Mouse (Mus musculus) kidney, embryonic 16.5 days (tissue): ENCODE data around the gene Syne1. TPM values are rescaled to one million over a fixed set of nuclear protein-coding genes. Genes with fewer than 3 reads are reported as not detected.

Experiments used
- ATAC-seq: fragments of 200-750 bp; cut with Nextera tagmentation; 2 replicates; pipeline ENCODE4 v1.8.0; 2017; ENCODE audit warnings: moderate TSS enrichment; ENCODE audit not compliant: low FRiP score, low TSS enrichment
- H3K27ac ChIP-seq: fragments of 300-500 bp; sonication (generic); 2 replicates; pipeline ENCODE4 v1.5.1; 2014; ENCODE audit warnings: low read length
- H3K27me3 ChIP-seq: fragments of 300-500 bp; sonication (generic); 2 replicates; pipeline ENCODE4 v1.6.1; 2014; ENCODE audit warnings: low read length, control low read depth, mixed read lengths; ENCODE audit not compliant: insufficient read depth
- H3K36me3 ChIP-seq: fragments of 300-500 bp; sonication (generic); 2 replicates; pipeline ENCODE4 v1.6.1; 2014; ENCODE audit warnings: low read length, control low read depth, mixed read lengths; ENCODE audit not compliant: insufficient read depth
- H3K4me1 ChIP-seq: fragments of 300-500 bp; sonication (generic); 2 replicates; pipeline ENCODE4 v1.6.1; 2014; ENCODE audit warnings: low read length, control low read depth, mixed read lengths; ENCODE audit not compliant: insufficient read depth
- H3K4me2 ChIP-seq: fragments of 300-500 bp; sonication (generic); replicated peaks from 2 replicates; pipeline ENCODE4 v1.6.1; 2014; ENCODE audit warnings: low read depth, low read length
- H3K4me3 ChIP-seq: fragments of 300-500 bp; sonication (generic); 2 replicates; pipeline ENCODE4 v1.5.1; 2014; ENCODE audit warnings: mild to moderate bottlenecking, low read length
- H3K9ac ChIP-seq: fragments of 300-500 bp; sonication (generic); replicated peaks from 2 replicates; pipeline ENCODE4 v1.6.1; 2014; ENCODE audit warnings: low read length
- H3K9me3 ChIP-seq: fragments of 300-500 bp; sonication (generic); 2 replicates; pipeline ENCODE4 v1.6.1; 2016; ENCODE audit warnings: low read length, control low read depth
- WGBS: fragments of 180-500 bp; shearing (Covaris S2); extraction: QIAGEN DNeasy Blood & Tissue Kit; methylation state at CpG from one replicate; pipeline ENCODE4 v1.1.7; 2014; 5-methylcytosine and 5-hydroxymethylcytosine counted together
- polyA plus RNA-seq: library from polyadenylated mRNA; unstranded; fragments of >200 nt; fragmentation: Nextera tagmentation; extraction: Ambion mirVana; gene quantifications from 2 replicates; pipeline ENCODE4 v1.2.1, GENCODE M21; 2015

The Syne1 gene
- polyA plus RNA-seq, 1 experiment from 2014 or later = 5.2 TPM

DNA sequence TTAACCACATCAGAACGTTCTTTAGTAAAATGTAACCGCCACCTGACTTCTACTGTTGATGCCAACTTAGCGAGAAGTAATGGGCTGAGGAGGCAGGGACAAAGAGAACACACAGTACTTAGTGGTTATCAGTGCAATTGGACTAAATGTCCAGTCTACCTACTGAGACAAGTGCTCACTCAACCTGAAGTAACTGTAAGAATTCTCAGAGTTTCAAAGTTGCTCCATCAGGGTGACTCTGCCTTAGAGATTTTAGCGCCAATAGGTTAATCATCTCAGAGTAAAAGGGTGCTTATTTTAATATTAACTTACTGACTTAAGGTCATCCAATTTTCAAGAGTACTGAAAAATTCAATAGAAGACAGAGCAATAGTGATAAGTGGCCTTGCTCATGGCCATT lies 525.4 kb downstream of the Syne1 start:
- ATAC-seq = no peak
- Histone ChIP-seq H3K27me3 (no peaks in the 10 kb centered on the region), H3K4me3 (no peak overlapping the region), H3K9ac (no peak overlapping the region), H3K4me1 (no peaks in the 10 kb centered on the region), H3K4me2 (no peak overlapping the region), H3K36me3 (no peaks in the 10 kb centered on the region), H3K9me3 (no peaks in the 10 kb centered on the region), H3K27ac (no peak overlapping the region)
- 89% methylated on average over 4 of the region's 4 CpGs for WGBS

DNA sequence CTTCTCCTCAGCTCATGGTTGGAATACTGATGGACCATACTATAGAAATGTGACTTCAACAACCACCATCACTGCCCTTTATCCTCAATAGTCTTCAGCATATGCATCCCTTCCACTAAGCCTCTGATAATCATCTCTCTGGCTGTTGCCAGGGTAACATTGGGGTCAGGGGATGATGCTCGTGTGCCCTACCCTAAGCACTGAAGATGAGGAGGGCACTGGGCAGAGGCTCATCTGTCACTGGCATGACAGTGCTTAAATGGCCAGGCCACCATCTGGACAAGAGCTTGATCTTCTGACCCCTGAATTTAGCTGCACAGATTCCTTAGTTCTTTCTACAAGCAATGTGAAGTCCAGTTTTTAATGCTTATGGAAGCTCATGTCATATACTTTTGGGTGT lies 534.1 kb downstream of the Syne1 start:
- H3K4me2 ChIP-seq = no peak overlapping the region
- H3K36me3 ChIP-seq = no peaks in the 10 kb centered on the region
- H3K4me1 ChIP-seq = no peaks in the 10 kb centered on the region
- 38% methylated on average over 1 of the region's 1 CpGs for WGBS
- ATAC-seq = no peak
- no peak overlapping the region for H3K9ac ChIP-seq
- no peak overlapping the region for H3K27ac ChIP-seq
- H3K9me3 ChIP-seq = no peaks in the 10 kb centered on the region
- no peaks in the 10 kb centered on the region for H3K27me3 ChIP-seq
- H3K4me3 ChIP-seq = no peak overlapping the region

DNA sequence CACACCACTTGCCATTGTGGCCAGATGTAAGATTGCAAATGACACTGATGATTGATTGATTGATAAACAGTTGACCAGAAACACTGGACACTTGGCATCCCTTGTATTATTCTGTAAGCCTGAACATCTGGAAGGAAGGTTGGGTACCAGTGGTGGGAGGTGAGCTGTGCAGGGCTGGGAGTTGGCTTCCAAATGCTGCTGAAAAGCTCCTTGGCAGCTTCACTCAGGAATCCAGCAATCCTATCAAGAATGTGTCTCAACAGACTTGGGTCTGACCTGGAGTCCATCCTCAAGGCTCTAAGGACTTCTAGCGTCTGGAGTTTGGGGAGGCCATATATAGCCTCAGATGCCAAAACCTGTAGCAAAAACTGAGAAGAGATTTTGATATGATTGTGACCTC lies 536.3 kb downstream of the Syne1 start:
- no peak overlapping the region for H3K4me3 ChIP-seq
- no peak for ATAC-seq
- WGBS = 73% methylated on average over 1 of the region's 1 CpGs

DNA sequence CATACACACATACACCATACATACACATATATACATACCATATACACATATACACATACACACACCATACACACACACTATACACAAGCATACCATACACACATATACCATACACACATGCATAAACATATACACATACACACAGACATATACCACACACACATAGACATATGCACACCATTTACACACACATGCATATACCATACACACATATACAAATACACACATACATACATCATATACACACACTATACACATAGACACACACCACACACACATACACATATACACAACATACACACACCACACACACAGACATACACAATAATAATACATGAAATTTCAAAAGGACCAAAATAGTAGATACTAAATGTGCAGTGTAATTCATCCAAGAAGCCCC lies 539.3 kb downstream of the Syne1 start:
- Histone ChIP-seq H3K9me3 (no peaks in the 10 kb centered on the region), H3K4me1 (no peaks in the 10 kb centered on the region), H3K36me3 (no peaks in the 10 kb centered on the region), H3K4me3 (no peak overlapping the region), H3K9ac (no peak overlapping the region), H3K27ac (no peak overlapping the region), H3K27me3 (no peaks in the 10 kb centered on the region), H3K4me2 (no peak overlapping the region)
- ATAC-seq = no peak

More for the DNA sequence above, 536.3 kb downstream of the Syne1 start:
- Histone ChIP-seq H3K36me3 (no peaks in the 10 kb centered on the region), H3K9me3 (no peaks in the 10 kb centered on the region), H3K27ac (no peak overlapping the region), H3K9ac (no peak overlapping the region), H3K4me1 (no peaks in the 10 kb centered on the region), H3K4me2 (no peak overlapping the region), H3K27me3 (no peaks in the 10 kb centered on the region)

DNA sequence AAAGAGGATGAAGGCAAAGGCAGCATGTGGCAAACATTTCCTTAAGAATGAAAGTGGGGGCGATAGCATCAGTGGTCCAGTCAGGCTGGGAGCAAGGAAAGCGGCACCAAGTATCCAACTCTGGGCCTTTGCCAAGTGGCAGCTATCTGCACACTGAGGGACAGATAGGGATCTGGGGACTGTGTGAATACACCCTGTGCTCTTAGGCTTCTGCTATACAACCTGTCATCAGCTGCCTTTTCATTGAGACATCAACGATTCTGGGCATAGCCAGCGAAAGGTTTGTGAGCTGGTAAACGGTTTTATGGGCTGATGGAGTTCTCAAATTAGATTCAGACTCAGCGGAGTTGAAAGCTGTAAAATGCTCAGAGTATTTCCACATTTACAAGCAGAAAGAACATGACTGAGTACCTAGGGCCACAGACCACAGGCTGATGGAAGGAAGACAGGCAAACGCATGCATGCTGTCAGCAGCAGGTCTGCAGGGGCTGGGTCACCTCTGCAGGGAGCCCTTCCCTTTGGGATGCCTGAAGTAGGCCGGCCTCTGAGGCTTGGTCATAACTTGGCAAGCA lies 542.4 kb downstream of the Syne1 start:
- Histone ChIP-seq H3K4me1 (no peaks in the 10 kb centered on the region), H3K27me3 (no peaks in the 10 kb centered on the region), H3K4me2 (no peak overlapping the region), H3K36me3 (no peaks in the 10 kb centered on the region), H3K9ac (no peak overlapping the region), H3K27ac (no peak overlapping the region), H3K9me3 (no peaks in the 10 kb centered on the region), H3K4me3 (no peak overlapping the region)
- WGBS = 47% methylated on average over 8 of the region's 8 CpGs
- no peak for ATAC-seq

DNA sequence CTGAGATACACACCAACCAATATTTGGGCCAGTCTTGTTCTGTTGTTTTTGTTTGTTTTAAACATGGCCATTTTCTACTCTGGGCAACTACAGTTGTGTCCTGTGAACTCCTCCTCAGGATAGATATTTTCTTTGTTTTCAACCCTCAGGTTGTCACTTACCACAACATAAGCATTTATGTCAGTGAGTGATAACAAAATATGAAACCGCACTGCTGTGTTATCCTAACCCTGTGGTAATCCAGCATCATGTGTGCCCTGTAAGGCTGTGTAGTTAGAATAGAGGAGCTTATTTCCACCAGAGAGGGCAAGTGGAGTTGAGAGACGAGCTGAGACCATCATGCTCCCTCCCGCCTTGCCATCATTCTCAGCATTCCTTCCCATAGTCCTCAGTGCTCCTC lies 554.7 kb downstream of the Syne1 start:
- Histone ChIP-seq H3K36me3 (no peaks in the 10 kb centered on the region), H3K27ac (no peak overlapping the region), H3K9ac (no peak overlapping the region), H3K9me3 (no peaks in the 10 kb centered on the region), H3K4me2 (no peak overlapping the region), H3K4me1 (no peaks in the 10 kb centered on the region), H3K27me3 (no peaks in the 10 kb centered on the region), H3K4me3 (no peak overlapping the region)
- 87% methylated on average over 3 of the region's 3 CpGs for WGBS
- ATAC-seq = no peak

DNA sequence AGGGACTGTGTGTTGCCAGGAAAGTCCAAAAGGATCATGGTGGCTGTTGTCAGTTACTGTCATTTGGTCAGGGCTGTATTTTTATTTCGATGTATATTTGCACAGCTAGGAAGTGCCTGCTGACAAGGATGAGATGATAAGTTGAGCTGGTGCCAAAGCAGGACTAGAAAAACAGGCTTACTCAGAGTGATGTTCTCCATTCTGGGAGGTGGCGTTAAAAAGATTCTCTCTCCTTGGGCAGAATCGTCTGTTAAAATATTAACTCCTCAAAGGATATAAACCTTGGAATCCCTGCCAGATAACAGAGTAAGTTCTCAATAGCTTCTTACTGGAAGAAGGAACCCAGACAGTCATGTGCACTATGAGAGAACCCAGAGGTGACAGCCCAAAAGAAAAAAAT lies 557.5 kb downstream of the Syne1 start:
- Histone ChIP-seq H3K36me3 (no peaks in the 10 kb centered on the region), H3K4me1 (no peaks in the 10 kb centered on the region), H3K4me2 (no peak overlapping the region), H3K27me3 (no peaks in the 10 kb centered on the region), H3K9me3 (no peaks in the 10 kb centered on the region), H3K9ac (no peak overlapping the region), H3K4me3 (no peak overlapping the region), H3K27ac (no peak overlapping the region)
- ATAC-seq = no peak
- 71% methylated on average over 3 of the region's 3 CpGs for WGBS

DNA sequence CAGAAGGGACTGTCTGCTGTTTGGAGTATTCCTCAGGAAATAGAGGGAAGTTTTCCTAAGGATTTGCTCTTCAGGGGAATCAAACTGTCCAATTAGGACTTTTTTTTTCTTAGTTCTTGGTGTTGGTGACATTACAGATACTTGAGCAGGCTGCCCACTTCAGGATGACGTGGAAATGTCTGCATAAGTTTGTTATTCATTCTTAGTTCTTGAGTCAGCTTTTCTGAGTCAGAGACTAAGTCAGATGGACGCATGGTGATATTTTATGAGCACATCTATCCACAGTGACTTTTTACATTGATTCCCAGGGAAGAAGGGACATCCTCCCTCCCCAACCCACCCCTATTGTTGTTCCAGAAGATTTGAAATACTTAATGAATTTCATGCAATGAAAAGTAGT lies 567.4 kb downstream of the Syne1 start:
- H3K4me3 ChIP-seq = no peak overlapping the region
- H3K36me3 ChIP-seq = no peaks in the 10 kb centered on the region
- H3K4me1 ChIP-seq = no peaks in the 10 kb centered on the region
- no peak overlapping the region for H3K4me2 ChIP-seq
- H3K9ac ChIP-seq = no peak overlapping the region
- no peak for ATAC-seq
- no peaks in the 10 kb centered on the region for H3K27me3 ChIP-seq
- no peaks in the 10 kb centered on the region for H3K9me3 ChIP-seq
- 69% methylated on average over 2 of the region's 2 CpGs for WGBS
- H3K27ac ChIP-seq = no peak overlapping the region

DNA sequence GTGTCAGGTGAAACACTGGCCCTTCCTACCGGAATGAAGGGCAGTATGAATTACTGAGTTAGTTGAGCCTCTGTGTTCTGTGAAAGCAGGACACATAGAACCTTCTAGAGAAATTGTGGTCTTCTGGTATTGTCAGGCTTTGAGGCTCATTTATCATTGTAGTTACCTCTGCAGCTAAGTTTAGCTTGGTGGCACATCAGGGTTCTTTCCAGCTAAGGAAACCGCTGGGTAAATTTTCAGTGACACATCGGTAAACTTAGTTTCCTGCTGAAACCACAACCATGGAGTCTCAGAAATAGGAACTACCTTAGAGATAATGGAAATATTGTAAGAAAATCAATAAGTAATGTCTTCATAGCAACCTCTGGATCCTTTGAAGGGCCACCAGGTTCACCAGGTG lies 573.9 kb downstream of the Syne1 start:
- no peak for ATAC-seq
- 87% methylated on average over 3 of the region's 3 CpGs for WGBS
- no peak overlapping the region for H3K27ac ChIP-seq
- no peak overlapping the region for H3K9ac ChIP-seq
- H3K4me2 ChIP-seq = no peak overlapping the region
- no peaks in the 10 kb centered on the region for H3K27me3 ChIP-seq
- H3K4me3 ChIP-seq = no peak overlapping the region
- 0 out of 2 replicates have a peak, but pooled peaks cover 4% of the 10 kb centered on the region for H3K4me1 ChIP-seq
- H3K36me3 ChIP-seq = no peaks in the 10 kb centered on the region
- H3K9me3 ChIP-seq = no peaks in the 10 kb centered on the region

DNA sequence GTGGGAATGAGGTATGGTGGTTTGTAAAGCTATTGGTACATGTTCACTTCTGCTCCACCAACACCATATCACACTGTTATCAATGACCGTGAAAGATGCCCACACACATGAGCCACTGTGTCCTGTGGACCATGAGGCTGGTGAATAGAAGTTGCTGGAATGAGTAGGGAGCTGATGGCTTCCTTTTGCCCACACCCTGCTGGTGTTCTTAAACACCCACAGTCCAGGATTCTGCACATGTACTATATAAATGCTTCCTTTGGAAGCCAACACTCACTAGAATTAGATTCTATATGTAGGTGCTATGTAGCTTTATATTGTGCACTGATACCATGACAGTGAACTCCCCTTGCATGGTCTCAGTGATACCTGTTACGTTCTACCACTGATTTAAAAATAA lies 574.7 kb downstream of the Syne1 start:
- H3K27me3 ChIP-seq = no peaks in the 10 kb centered on the region
- no peaks in the 10 kb centered on the region for H3K36me3 ChIP-seq
- no peaks in the 10 kb centered on the region for H3K9me3 ChIP-seq
- H3K4me1 ChIP-seq = 0 out of 2 replicates have a peak, but pooled peaks cover 4% of the 10 kb centered on the region
- H3K4me3 ChIP-seq = no peak overlapping the region
- 97% methylated on average over 2 of the region's 2 CpGs for WGBS
- H3K27ac ChIP-seq = no peak overlapping the region
- no peak for ATAC-seq
- no peak overlapping the region for H3K4me2 ChIP-seq
- no peak overlapping the region for H3K9ac ChIP-seq
